Mouse (Mus musculus): ENCODE measurements around the gene Smok3c. TPM values are rescaled to one million over a fixed set of nuclear protein-coding genes. Genes with fewer than 3 reads are reported as not detected.
"Not testable (repeated sequence)": the region's sequence is repeated elsewhere in the genome, so short reads cannot be mapped to it uniquely, and the experiment has no call there.

The Smok3c gene
- polyA plus RNA-seq, 1 experiment from 2014 or later = not detected

DNA sequence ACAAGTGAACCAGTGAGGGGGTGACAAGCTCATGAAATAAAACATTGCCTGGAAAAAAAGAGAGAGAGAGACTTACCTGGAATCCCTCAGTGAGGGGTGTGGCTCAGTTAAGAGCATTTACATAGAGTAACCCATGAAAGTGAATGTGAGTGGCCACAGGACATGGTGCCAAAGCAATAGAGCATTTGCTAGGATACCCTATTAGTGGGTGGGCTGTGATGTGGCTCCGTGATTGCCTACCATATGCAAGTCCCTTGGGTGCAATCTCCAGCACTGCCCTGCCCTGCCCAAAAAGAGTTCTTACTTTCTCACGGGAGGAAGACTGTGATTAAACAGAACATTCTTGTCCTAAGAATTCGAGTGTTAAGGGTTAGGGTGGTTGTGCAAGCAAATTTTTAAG lies 54.1 kb downstream of the Smok3c start:
- Histone ChIP-seq H3K9ac (replicated peaks; ENCODE audit: low read depth) (no peak overlapping the region), H3K27ac (ENCODE audit: low read length) (no peak overlapping the region), H3K27me3 (replicated peaks; ENCODE audit: insufficient read depth, low read length) (no peaks in the 10 kb centered on the region), H3K9me3 (ENCODE audit: low read length) (no peaks in the 10 kb centered on the region), H3K4me3 (ENCODE audit: low read depth, low read length) (no peak overlapping the region), H3K36me3 (ENCODE audit: insufficient read depth, low read length) (peaks cover 12% of the 10 kb centered on the region; the same call in 1 of the 2 replicates), H3K4me2 (replicated peaks; ENCODE audit: low read depth, low read length) (no peak overlapping the region), H3K4me1 (ENCODE audit: insufficient read depth, low read depth, low read length) (no peaks in the 10 kb centered on the region)
- ATAC-seq = no peak
- no peak for DNase-seq (ENCODE audit: low spot score)
- 52% methylated on average over 3 of the region's 3 CpGs for WGBS
- no peak for TF ChIP-seq CTCF (IDR thresholded peaks at IDR 0.05)
- TF ChIP-seq EP300 (IDR thresholded peaks at IDR 0.05) = no peak

DNA sequence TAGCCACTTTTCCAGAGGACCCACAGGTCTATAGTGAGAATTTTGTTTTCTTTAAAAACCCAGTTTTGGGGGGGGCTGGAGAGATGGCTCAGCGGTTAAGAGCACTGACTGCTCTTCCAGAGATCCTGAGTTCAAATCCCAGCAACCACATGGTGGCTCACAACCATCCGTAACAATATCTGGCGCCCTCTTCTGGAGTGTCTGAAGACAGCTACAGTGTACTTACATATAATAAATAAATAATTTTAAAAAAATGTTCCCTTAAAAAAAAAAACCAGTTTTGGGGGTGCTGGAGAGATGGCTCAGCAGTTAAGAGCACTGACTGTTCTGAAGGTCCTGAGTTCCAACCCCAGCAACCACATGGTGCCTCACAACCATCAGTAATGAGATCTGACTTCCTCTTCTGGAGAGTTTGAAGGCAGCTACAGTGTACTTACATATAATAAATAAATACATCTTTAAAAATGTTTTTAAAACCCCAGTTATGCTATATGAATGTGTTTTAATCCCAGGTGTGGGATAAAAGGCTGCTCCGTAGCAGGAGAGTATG lies 56.9 kb downstream of the Smok3c start:
- H3K4me1 ChIP-seq (ENCODE audit: insufficient read depth, low read depth, low read length); H3K9ac ChIP-seq (replicated peaks; ENCODE audit: low read depth); H3K36me3 ChIP-seq (ENCODE audit: insufficient read depth, low read length); H3K4me2 ChIP-seq (replicated peaks; ENCODE audit: low read depth, low read length); DNase-seq (ENCODE audit: low spot score); H3K27ac ChIP-seq (ENCODE audit: low read length); H3K4me3 ChIP-seq (ENCODE audit: low read depth, low read length); H3K27me3 ChIP-seq (replicated peaks; ENCODE audit: insufficient read depth, low read length); ATAC-seq; H3K9me3 ChIP-seq (ENCODE audit: low read length): not testable (repeated sequence)
- 61% methylated on average over 4 of the region's 4 CpGs for WGBS

Other genes with a start within 250 kb of the Smok3c start
- gene Pilra, start 216.9 kb upstream of the Smok3c start, polyA plus RNA-seq (2015; fragmentation: Nextera tagmentation; extraction: Ambion mirVana) = 12.5 and 12.6 TPM in 2 replicates
- 3.6 and 4.7 TPM in 2 replicates for gene Pilrb1, start 195.1 kb upstream of the Smok3c start, polyA plus RNA-seq (2015; fragmentation: Nextera tagmentation; extraction: Ambion mirVana)
- gene Pilrb2, start 181.4 kb upstream of the Smok3c start, polyA plus RNA-seq (2015; fragmentation: Nextera tagmentation; extraction: Ambion mirVana) = 6.1 and 6.2 TPM in 2 replicates
- 2.1 and 2.6 TPM in 2 replicates for gene Cyp3a13, start 131.6 kb upstream of the Smok3c start, polyA plus RNA-seq (2015; fragmentation: Nextera tagmentation; extraction: Ambion mirVana)
- gene Gjc3, start 90.1 kb upstream of the Smok3c start, polyA plus RNA-seq (2015; fragmentation: Nextera tagmentation; extraction: Ambion mirVana) = not detected in 2 replicates
- 0.20 and 0.82 TPM in 2 replicates for gene Azgp1, start 71.7 kb upstream of the Smok3c start, polyA plus RNA-seq (2015; fragmentation: Nextera tagmentation; extraction: Ambion mirVana)
- not detected in 2 replicates for gene Smok3a, start 31.9 kb upstream of the Smok3c start, polyA plus RNA-seq (2015; fragmentation: Nextera tagmentation; extraction: Ambion mirVana)
- not detected in 2 replicates for gene Smok3b, start 31.8 kb upstream of the Smok3c start, polyA plus RNA-seq (2015; fragmentation: Nextera tagmentation; extraction: Ambion mirVana)
- gene Zkscan1, start 31.9 kb downstream of the Smok3c start, polyA plus RNA-seq (2015; fragmentation: Nextera tagmentation; extraction: Ambion mirVana) = 8.1 and 8.2 TPM in 2 replicates
- gene Zscan21, start 63.7 kb downstream of the Smok3c start, polyA plus RNA-seq (2015; fragmentation: Nextera tagmentation; extraction: Ambion mirVana) = 32.1 and 35.1 TPM in 2 replicates
- 11.4 and 12.3 TPM in 2 replicates for gene Zfp113, start 102.5 kb downstream of the Smok3c start, polyA plus RNA-seq (2015; fragmentation: Nextera tagmentation; extraction: Ambion mirVana)
- gene Cops6, start 107.9 kb downstream of the Smok3c start, polyA plus RNA-seq (2015; fragmentation: Nextera tagmentation; extraction: Ambion mirVana) = 173 TPM in 2 replicates
- gene Ap4m1, start 118.8 kb downstream of the Smok3c start, polyA plus RNA-seq (2015; fragmentation: Nextera tagmentation; extraction: Ambion mirVana) = 10.9 and 11.1 TPM in 2 replicates
- gene Mcm7, start 119.2 kb downstream of the Smok3c start, polyA plus RNA-seq (2015; fragmentation: Nextera tagmentation; extraction: Ambion mirVana) = 36.2 and 37.5 TPM in 2 replicates
- 37.5 and 41.1 TPM in 2 replicates for gene Taf6, start 134.3 kb downstream of the Smok3c start, polyA plus RNA-seq (2015; fragmentation: Nextera tagmentation; extraction: Ambion mirVana)
- gene Cnpy4, start 134.3 kb downstream of the Smok3c start, polyA plus RNA-seq (2015; fragmentation: Nextera tagmentation; extraction: Ambion mirVana) = 24.2 and 26.3 TPM in 2 replicates
- gene Mblac1, start 141.1 kb downstream of the Smok3c start, polyA plus RNA-seq (2015; fragmentation: Nextera tagmentation; extraction: Ambion mirVana) = 6.3 and 6.7 TPM in 2 replicates
- 0.05 and 0.11 TPM in 2 replicates for gene Nxpe5, start 172.7 kb downstream of the Smok3c start, polyA plus RNA-seq (2015; fragmentation: Nextera tagmentation; extraction: Ambion mirVana)
- 73.5 and 75.6 TPM in 2 replicates for gene Lamtor4, start 202.3 kb downstream of the Smok3c start, polyA plus RNA-seq (2015; fragmentation: Nextera tagmentation; extraction: Ambion mirVana)
- gene BC037034, start 210.8 kb downstream of the Smok3c start, polyA plus RNA-seq (2015; fragmentation: Nextera tagmentation; extraction: Ambion mirVana) = 2.9 and 3.2 TPM in 2 replicates
- 0.84 and 1.2 TPM in 2 replicates for gene Gal3st4, start 219.6 kb downstream of the Smok3c start, polyA plus RNA-seq (2015; fragmentation: Nextera tagmentation; extraction: Ambion mirVana)
- gene Gm43720, start 226.8 kb downstream of the Smok3c start, polyA plus RNA-seq (2015; fragmentation: Nextera tagmentation; extraction: Ambion mirVana) = 0.02 and 0.11 TPM in 2 replicates
- gene Gpc2, start 226.8 kb downstream of the Smok3c start, polyA plus RNA-seq (2015; fragmentation: Nextera tagmentation; extraction: Ambion mirVana) = 2.0 and 2.7 TPM in 2 replicates
- 0.20 and 0.37 TPM in 2 replicates for gene Stag3, start 227.0 kb downstream of the Smok3c start, polyA plus RNA-seq (2015; fragmentation: Nextera tagmentation; extraction: Ambion mirVana)

Data from lung, postnatal 0 days (tissue).